Mouse (Mus musculus) forebrain, embryonic 11.5 days (tissue): ENCODE data around the gene Meis1. TPM values are rescaled to one million over a fixed set of nuclear protein-coding genes. Genes with fewer than 3 reads are reported as not detected.

ENCODE experiments used
- ATAC-seq: fragments of 200-750 bp; cut with Nextera tagmentation; replicated peaks from 2 replicates; pipeline ENCODE4 v1.8.0; 2017; ENCODE audit warnings: moderate TSS enrichment; ENCODE audit not compliant: low FRiP score
- DNase-seq: peaks from one replicate; pipeline ENCODE4 v3.0.0-alpha.2; 2017; ENCODE audit warnings: low spot score
- H3K27ac ChIP-seq: fragments of 300-500 bp; sonication (generic); 2 replicates; pipeline ENCODE4 v1.5.1; 2014; ENCODE audit warnings: low read depth, low read length
- H3K27me3 ChIP-seq: fragments of 300-500 bp; sonication (generic); 2 replicates; pipeline ENCODE4 v1.6.1; 2014; ENCODE audit warnings: mild to moderate bottlenecking, low read length, mixed read lengths; ENCODE audit not compliant: control insufficient read depth, insufficient read depth
- H3K36me3 ChIP-seq: fragments of 300-500 bp; sonication (generic); 2 replicates; pipeline ENCODE4 v1.6.1; 2014; ENCODE audit warnings: mild to moderate bottlenecking, low read length, moderate library complexity, mixed read lengths; ENCODE audit not compliant: control insufficient read depth, insufficient read depth
- H3K4me1 ChIP-seq: fragments of 300-500 bp; sonication (generic); replicated peaks from 2 replicates; pipeline ENCODE4 v1.6.1; 2014; ENCODE audit warnings: low read length, mixed read lengths; ENCODE audit not compliant: control insufficient read depth, insufficient read depth
- H3K4me2 ChIP-seq: fragments of 300-500 bp; sonication (generic); 2 replicates; pipeline ENCODE4 v1.6.1; 2014; ENCODE audit warnings: low read depth, mild to moderate bottlenecking, low read length, moderate library complexity, mixed read lengths; ENCODE audit not compliant: severe bottlenecking
- H3K4me3 ChIP-seq: fragments of 300-500 bp; sonication (generic); 2 replicates; pipeline ENCODE4 v1.5.1; 2014; ENCODE audit warnings: low read depth, low read length
- H3K9ac ChIP-seq: fragments of 300-500 bp; sonication (generic); 2 replicates; pipeline ENCODE4 v1.6.1; 2014; ENCODE audit warnings: low read length
- H3K9me3 ChIP-seq: fragments of 300-500 bp; sonication (generic); 2 replicates; pipeline ENCODE4 v1.6.1; 2016; ENCODE audit warnings: low read length, mixed read lengths; ENCODE audit not compliant: control insufficient read depth
- WGBS: fragments of 180-500 bp; shearing (Covaris S2); extraction: QIAGEN DNeasy Blood & Tissue Kit; methylation state at CpG from one replicate; pipeline ENCODE4 v1.1.7; 2014; 5-methylcytosine and 5-hydroxymethylcytosine counted together
- polyA plus RNA-seq: library from polyadenylated mRNA; unstranded; fragments of >200 nt; fragmentation: Nextera tagmentation; extraction: Ambion mirVana; gene quantifications from 2 replicates; pipeline ENCODE4 v1.2.1, GENCODE M21; 2014

Gene Meis1
- polyA plus RNA-seq, 1 experiment from 2014 or later, result 29.9 TPM

DNA sequence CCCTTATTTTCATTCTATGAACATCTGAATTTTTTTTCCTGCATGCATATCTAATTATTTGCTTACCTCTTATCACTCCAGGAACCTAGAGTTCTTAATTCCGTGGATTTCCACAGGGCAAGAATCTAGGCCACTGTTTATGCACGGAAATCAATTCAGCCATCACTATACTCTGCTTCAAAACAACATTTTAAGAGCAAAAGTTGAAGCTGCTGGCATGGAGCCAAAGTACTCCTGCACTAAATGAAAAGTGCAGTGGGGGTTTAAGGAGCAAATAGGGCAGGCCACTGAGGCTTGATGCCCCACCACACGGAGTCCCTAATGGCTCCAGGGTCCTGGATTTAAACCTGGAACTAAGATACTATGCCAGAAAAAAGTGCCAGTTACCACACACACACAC, 47.2 kb downstream of the Meis1 start:
- 70% methylated on average over 3 of the region's 3 CpGs for WGBS
- Histone ChIP-seq H3K27ac (no peak overlapping the region), H3K9me3 (no peaks in the 10 kb centered on the region), H3K36me3 (no peaks in the 10 kb centered on the region), H3K4me2 (no peak overlapping the region), H3K9ac (no peak overlapping the region), H3K4me3 (no peak overlapping the region), H3K27me3 (no peaks in the 10 kb centered on the region), H3K4me1 (no peaks in the 10 kb centered on the region)
- DNase-seq (no peak), ATAC-seq (no peak)

DNA sequence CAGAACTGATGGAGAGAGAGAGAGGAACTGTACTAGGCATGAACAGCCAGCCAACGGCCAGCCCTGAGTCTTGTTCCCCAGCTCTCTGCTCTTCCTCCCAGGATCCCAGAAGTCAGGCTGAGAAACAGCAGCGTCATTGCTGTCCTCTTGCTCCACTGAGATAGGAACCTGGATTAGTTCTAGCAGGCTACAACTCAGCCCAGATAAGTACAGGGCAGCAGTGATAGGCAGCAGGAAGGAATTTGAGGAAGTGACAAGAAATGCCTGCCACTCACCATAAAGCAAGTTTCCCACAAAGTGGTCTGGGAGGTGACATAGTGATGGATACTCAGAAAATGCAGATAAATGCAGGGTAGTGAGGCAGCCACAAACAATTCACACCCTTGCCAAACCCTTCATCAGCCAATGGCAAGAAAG, 48.9 kb downstream of the Meis1 start:
- no peak overlapping the region for H3K4me3 ChIP-seq
- no peak overlapping the region for H3K4me2 ChIP-seq
- H3K36me3 ChIP-seq, result no peaks in the 10 kb centered on the region
- WGBS, result 74% methylated on average over 2 of the region's 2 CpGs
- no peaks in the 10 kb centered on the region for H3K4me1 ChIP-seq
- no peak overlapping the region for H3K27ac ChIP-seq
- no peak for ATAC-seq
- DNase-seq, result no peak
- H3K27me3 ChIP-seq, result no peaks in the 10 kb centered on the region
- no peaks in the 10 kb centered on the region for H3K9me3 ChIP-seq
- H3K9ac ChIP-seq, result no peak overlapping the region

DNA sequence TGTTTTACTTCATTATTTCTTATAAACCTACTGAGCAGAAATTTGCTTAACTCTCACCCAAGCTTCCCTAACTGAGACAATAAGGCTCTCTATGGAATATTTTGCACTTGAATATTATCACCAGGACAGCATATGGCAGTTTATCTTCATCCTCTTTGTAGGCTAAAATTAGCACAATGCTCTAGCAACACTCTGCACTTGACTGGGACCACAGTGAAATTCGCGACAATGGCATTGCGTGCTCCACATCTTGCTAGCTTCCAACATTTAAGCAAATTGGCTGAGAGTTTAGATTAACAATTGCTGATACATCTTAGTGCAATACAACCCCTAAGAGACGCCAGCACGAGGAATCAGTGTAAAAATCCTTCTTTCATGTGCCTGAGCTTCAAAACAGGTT, 54.4 kb downstream of the Meis1 start:
- no peak for DNase-seq
- WGBS, result 82% methylated on average over 5 of the region's 5 CpGs
- H3K27me3 ChIP-seq, result no peaks in the 10 kb centered on the region
- no peaks in the 10 kb centered on the region for H3K4me1 ChIP-seq
- ATAC-seq, result no peak
- H3K4me3 ChIP-seq, result no peak overlapping the region
- no peaks in the 10 kb centered on the region for H3K36me3 ChIP-seq
- no peak overlapping the region for H3K27ac ChIP-seq
- H3K9ac ChIP-seq, result no peak overlapping the region
- H3K4me2 ChIP-seq, result no peak overlapping the region
- H3K9me3 ChIP-seq, result no peaks in the 10 kb centered on the region

DNA sequence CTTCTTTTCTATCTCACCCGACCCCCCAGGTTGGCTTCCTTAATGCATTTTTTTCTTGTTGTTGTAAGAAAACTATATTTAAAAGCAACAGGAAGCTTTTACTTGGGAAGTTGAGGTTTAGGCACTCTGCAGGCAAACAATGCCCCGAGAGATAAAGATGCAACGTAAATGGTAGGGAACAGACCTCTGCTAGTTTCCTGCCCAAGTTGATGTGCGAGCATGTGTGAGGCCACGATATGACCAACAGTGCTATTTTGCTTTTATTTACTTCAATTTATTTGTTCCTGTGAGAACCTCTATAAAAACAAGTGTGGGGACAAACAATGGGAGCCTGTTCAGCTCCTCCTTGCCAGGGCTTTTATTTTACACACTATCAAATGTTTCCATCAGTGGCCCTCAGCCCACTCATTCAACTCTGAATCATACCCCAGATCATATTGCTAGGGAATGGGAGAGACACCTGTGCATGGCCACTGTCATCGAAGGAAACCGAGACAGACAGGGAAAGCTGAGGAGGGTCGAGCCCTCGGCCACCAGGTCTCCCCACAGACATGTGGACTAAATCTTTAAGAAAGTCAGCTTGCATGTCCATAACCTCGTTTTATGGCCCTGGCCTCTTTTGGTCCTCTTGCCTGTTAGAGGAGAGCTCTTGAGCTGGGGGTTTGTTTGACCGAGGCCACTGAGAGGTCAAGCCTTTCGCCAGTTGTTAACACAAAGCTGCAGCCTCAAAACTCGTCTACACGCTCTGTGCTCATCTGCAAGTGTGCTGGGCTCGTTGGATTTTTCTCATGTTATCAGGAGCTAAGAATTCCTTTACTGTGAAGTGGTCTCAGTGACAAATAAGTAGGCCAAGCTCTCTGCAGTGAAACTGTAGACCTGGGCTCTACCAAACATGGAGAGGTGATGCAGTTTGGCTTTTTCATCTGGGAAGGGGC, 55.3 kb downstream of the Meis1 start:
- DNase-seq, result no peak
- no peak for ATAC-seq
- Histone ChIP-seq H3K9ac (no peak overlapping the region), H3K27me3 (no peaks in the 10 kb centered on the region), H3K27ac (no peak overlapping the region), H3K4me2 (no peak overlapping the region), H3K4me3 (no peak overlapping the region), H3K4me1 (no peaks in the 10 kb centered on the region), H3K36me3 (no peaks in the 10 kb centered on the region), H3K9me3 (no peaks in the 10 kb centered on the region)
- WGBS, result 60% methylated on average over 15 of the region's 15 CpGs

DNA sequence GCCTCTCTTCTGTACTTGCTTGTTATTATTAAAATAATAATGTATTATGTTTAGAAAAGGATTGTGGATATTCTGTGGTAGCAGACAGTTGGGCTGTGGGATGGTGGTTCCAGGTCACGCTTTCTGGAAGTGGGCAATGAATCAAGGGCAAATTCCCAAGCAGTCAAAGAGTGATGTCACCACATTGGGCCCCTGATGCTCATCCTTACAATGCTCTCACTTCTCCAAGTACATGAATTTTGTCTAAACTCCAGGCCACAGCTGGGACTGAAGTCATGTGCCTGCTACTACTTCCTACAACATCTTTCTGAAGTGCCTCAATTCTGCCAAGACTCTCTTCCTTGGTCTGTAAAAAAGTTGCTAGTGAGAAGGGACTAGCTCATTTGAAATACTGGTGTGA, 59.3 kb downstream of the Meis1 start:
- WGBS, result 84% methylated on average over 1 of the region's 1 CpGs
- Histone ChIP-seq H3K27ac (no peak overlapping the region), H3K27me3 (no peaks in the 10 kb centered on the region), H3K36me3 (no peaks in the 10 kb centered on the region), H3K4me2 (no peak overlapping the region), H3K9me3 (no peaks in the 10 kb centered on the region), H3K9ac (no peak overlapping the region), H3K4me1 (peaks cover 5% of the 10 kb centered on the region; the same call in 1 of the 2 replicates), H3K4me3 (no peak overlapping the region)
- ATAC-seq (no peak), DNase-seq (no peak)

DNA sequence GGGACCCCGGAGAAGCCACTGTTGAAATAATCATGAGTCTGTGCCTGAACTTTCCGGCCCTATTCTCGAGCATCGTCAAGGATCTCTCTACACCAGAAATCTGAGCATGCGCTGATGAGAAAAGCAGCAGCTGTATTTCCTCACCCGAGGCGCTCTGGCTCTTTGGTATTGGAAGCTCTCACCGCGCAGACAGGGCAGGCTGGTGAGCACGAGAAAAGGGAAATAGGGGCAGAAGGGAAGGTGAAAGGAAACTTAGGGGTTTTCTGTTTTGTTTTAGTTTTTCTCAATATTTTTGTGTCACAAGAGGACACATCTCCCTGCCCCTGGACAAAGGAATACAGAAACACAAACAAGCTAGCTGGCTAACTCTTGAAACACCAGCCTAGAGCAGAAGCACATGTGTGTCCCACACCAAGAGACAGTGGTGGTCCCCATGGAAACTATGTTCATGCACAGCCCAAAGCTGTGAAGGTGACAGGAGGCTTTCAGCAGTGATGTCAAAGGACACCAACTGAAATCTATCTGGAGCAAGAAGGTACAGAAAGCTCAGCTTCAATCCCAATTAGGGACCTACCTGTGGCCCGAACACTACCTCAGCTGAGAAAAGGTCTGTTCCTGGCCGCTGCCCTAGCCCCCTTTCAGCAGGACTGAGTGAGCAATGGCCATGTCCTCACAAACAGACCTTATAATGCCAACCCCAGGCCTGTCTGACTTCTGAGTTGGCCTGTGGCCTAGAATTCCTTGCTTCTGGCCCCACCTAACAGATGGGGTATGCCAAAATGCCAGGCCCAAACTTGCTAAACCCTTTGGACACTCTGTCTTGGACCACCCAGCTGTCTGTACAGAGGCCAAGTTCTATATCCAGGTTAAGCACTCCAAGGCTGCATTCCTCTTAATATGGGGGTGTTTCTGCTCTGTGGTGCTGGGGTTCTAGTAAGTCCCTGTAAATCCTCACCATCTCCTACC, 60.7 kb downstream of the Meis1 start:
- 72% methylated on average over 12 of the region's 12 CpGs for WGBS
- H3K27me3 ChIP-seq, result no peaks in the 10 kb centered on the region
- ATAC-seq, result no peak
- no peak overlapping the region for H3K4me2 ChIP-seq
- no peak overlapping the region for H3K27ac ChIP-seq
- H3K9ac ChIP-seq, result no peak overlapping the region
- H3K4me1 ChIP-seq, result peaks cover 5% of the 10 kb centered on the region; the same call in 1 of the 2 replicates
- DNase-seq, result no peak
- H3K4me3 ChIP-seq, result no peak overlapping the region
- H3K9me3 ChIP-seq, result no peaks in the 10 kb centered on the region
- no peaks in the 10 kb centered on the region for H3K36me3 ChIP-seq

DNA sequence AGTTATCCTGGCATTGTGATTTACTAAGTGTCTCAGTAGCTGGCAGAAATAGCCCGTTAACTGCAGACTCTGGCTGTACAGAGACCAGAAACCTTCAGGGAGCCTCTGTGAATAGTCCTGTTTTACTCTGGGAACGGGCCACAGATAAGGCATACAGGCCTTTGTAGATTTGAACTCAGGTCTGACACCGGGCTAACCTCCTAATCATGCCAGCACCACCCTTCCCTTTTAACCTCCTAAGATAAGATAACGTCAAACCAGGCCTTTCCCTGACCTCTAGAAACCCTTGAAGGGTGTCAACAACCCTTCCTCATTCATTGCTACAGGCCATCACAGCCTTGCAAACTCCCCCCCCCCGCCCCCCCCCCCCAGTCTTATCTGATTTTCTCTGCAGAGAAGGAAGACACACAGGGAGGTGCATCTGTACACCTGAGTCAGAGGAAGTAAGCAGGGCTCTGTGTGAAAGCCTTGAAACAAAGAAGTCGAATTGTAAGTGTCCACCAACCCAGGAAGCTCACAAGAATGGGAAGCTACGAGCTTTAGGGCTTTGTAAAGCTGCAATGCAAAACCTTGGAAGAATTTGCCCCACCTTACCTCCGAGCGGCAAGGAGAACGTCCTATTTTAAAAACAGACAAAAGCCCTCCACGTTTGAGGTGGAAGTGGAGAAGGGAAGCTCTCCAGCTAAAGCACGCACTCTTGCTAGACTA, 61.5 kb downstream of the Meis1 start:
- no peaks in the 10 kb centered on the region for H3K27me3 ChIP-seq
- no peak overlapping the region for H3K9ac ChIP-seq
- no peaks in the 10 kb centered on the region for H3K36me3 ChIP-seq
- no peaks in the 10 kb centered on the region for H3K9me3 ChIP-seq
- H3K27ac ChIP-seq, result no peak overlapping the region
- peaks cover 5% of the 10 kb centered on the region; the same call in 1 of the 2 replicates for H3K4me1 ChIP-seq
- DNase-seq, result no peak
- H3K4me2 ChIP-seq, result no peak overlapping the region
- no peak overlapping the region for H3K4me3 ChIP-seq
- WGBS, result 42% methylated on average over 12 of the region's 12 CpGs
- no peak for ATAC-seq

DNA sequence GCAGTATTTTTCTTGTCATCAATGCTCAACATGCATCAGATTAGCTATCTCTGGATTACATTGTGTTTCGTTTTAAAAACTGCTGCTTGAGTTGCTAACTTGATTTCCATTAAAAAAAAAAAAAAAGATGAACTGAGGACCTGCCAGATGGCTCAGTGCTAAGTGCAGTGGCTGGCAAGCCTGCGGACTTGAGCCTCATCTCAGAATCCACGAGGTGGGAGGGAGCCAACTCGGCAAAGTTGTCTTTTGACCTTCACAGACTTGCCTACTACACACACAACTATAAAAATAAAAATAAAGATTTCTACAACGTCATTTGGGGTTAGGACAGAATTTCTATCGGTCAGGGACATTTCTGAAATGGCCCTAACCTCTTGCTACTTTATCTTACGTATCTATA, 62.8 kb downstream of the Meis1 start:
- Histone ChIP-seq H3K4me2 (no peak overlapping the region), H3K9ac (no peak overlapping the region), H3K36me3 (no peaks in the 10 kb centered on the region), H3K27me3 (no peaks in the 10 kb centered on the region), H3K4me3 (no peak overlapping the region), H3K4me1 (peaks cover 5% of the 10 kb centered on the region; the same call in 1 of the 2 replicates), H3K9me3 (no peaks in the 10 kb centered on the region), H3K27ac (no peak overlapping the region)
- ATAC-seq, result no peak
- no peak for DNase-seq
- WGBS, result 78% methylated on average over 7 of the region's 7 CpGs
